Mouse (Mus musculus) kidney, embryonic 16.5 days (tissue): ENCODE results near the gene Wnt3. TPM values are rescaled to one million over a fixed set of nuclear protein-coding genes. Genes with fewer than 3 reads are reported as not detected.

Experiments
- ATAC-seq: fragments of 200-750 bp; cut with Nextera tagmentation; 2 replicates; pipeline ENCODE4 v1.8.0; 2017; ENCODE audit warnings: moderate TSS enrichment; ENCODE audit not compliant: low FRiP score, low TSS enrichment
- H3K27ac ChIP-seq: fragments of 300-500 bp; sonication (generic); 2 replicates; pipeline ENCODE4 v1.5.1; 2014; ENCODE audit warnings: low read length
- H3K27me3 ChIP-seq: fragments of 300-500 bp; sonication (generic); 2 replicates; pipeline ENCODE4 v1.6.1; 2014; ENCODE audit warnings: low read length, control low read depth, mixed read lengths; ENCODE audit not compliant: insufficient read depth
- H3K36me3 ChIP-seq: fragments of 300-500 bp; sonication (generic); 2 replicates; pipeline ENCODE4 v1.6.1; 2014; ENCODE audit warnings: low read length, control low read depth, mixed read lengths; ENCODE audit not compliant: insufficient read depth
- H3K4me1 ChIP-seq: fragments of 300-500 bp; sonication (generic); 2 replicates; pipeline ENCODE4 v1.6.1; 2014; ENCODE audit warnings: low read length, control low read depth, mixed read lengths; ENCODE audit not compliant: insufficient read depth
- H3K4me2 ChIP-seq: fragments of 300-500 bp; sonication (generic); replicated peaks from 2 replicates; pipeline ENCODE4 v1.6.1; 2014; ENCODE audit warnings: low read depth, low read length
- H3K4me3 ChIP-seq: fragments of 300-500 bp; sonication (generic); 2 replicates; pipeline ENCODE4 v1.5.1; 2014; ENCODE audit warnings: mild to moderate bottlenecking, low read length
- H3K9ac ChIP-seq: fragments of 300-500 bp; sonication (generic); replicated peaks from 2 replicates; pipeline ENCODE4 v1.6.1; 2014; ENCODE audit warnings: low read length
- H3K9me3 ChIP-seq: fragments of 300-500 bp; sonication (generic); 2 replicates; pipeline ENCODE4 v1.6.1; 2016; ENCODE audit warnings: low read length, control low read depth
- WGBS: fragments of 180-500 bp; shearing (Covaris S2); extraction: QIAGEN DNeasy Blood & Tissue Kit; methylation state at CpG from one replicate; pipeline ENCODE4 v1.1.7; 2014; 5-methylcytosine and 5-hydroxymethylcytosine counted together
- polyA plus RNA-seq: library from polyadenylated mRNA; unstranded; fragments of >200 nt; fragmentation: Nextera tagmentation; extraction: Ambion mirVana; gene quantifications from 2 replicates; pipeline ENCODE4 v1.2.1, GENCODE M21; 2015

Wnt3 gene
- polyA plus RNA-seq, 1 experiment from 2014 or later, result not detected

DNA sequence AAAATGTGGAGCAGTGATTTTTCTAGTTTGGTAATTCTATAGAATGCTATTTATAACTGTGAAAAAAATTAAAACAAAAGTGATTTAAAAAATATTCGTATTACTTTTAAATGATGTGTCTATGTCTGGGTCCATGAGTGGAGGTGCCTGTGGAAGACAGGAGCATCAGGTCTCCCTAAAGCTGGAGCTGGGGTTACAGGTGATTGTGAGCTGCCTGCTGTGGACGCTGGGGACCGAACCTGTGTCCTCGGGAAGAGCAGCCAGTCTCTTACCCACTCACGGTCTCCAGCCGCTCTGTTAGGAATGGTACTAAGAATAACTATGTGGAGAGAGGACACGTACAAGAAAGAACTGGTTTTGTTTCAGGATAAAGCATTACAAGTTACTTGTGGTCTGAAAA, 82.7 kb downstream of the Wnt3 start:
- WGBS, result 93% methylated on average over 7 of the region's 7 CpGs
- H3K4me3 ChIP-seq, result no peak overlapping the region
- no peaks in the 10 kb centered on the region for H3K36me3 ChIP-seq
- ATAC-seq, result no peak
- H3K9ac ChIP-seq, result no peak overlapping the region
- 0 out of 2 replicates have a peak, but pooled peaks cover 5% of the 10 kb centered on the region for H3K4me1 ChIP-seq
- H3K27ac ChIP-seq, result no peak overlapping the region
- H3K4me2 ChIP-seq, result no peak overlapping the region
- H3K27me3 ChIP-seq, result no peaks in the 10 kb centered on the region
- no peaks in the 10 kb centered on the region for H3K9me3 ChIP-seq

GRCm38 (mm10) chr11:103858760-103859159, 84.8 kb downstream of the Wnt3 start:
- no peaks in the 10 kb centered on the region for H3K9me3 ChIP-seq
- no peak for ATAC-seq

DNA sequence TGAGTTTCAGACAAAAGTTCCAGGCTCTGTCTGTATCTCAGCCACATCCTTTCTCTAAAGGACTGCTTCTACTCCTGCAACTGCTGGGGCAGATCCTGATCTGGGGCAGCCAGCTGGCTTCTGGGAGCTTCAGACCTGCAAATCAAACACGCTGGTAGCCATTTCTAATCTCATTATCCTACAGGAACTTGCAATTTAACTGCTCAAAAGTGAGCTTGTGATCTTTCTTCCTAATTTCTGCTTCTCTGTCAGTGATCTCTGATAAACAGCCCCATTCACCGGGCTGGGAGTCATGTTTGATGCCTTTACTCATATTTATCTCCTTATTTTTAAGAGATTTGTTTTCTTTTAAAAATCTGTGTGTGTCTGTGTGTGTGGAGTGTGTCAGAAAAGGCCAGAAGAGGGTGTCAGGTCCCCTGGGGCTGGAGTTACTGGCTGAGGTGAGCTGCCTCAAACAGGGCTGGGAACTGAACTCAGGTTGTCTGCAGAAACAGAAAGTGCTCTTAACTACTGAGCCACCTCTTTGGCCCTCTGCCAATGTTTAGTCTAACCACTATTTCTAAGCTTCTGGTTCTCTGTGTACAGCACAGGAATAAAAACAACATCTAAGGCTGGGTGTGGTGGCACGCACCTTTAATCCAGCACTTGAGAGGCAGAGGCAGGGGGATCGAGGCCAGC, 86.1 kb downstream of the Wnt3 start:
- no peak for ATAC-seq
- 85% methylated on average over 4 of the region's 4 CpGs for WGBS
- H3K4me2 ChIP-seq, result no peak overlapping the region
- no peaks in the 10 kb centered on the region for H3K4me1 ChIP-seq
- H3K4me3 ChIP-seq, result no peak overlapping the region
- H3K9ac ChIP-seq, result no peak overlapping the region
- 0 out of 2 replicates have a peak, but pooled peaks cover 4% of the 10 kb centered on the region for H3K36me3 ChIP-seq
- H3K27ac ChIP-seq, result no peak overlapping the region
- H3K27me3 ChIP-seq, result no peaks in the 10 kb centered on the region
- no peaks in the 10 kb centered on the region for H3K9me3 ChIP-seq

More at GRCm38 (mm10) chr11:103858760-103859159, 84.8 kb downstream of the Wnt3 start:
- no peak overlapping the region for H3K4me2 ChIP-seq
- WGBS, result 65% methylated on average over 5 of the region's 5 CpGs
- no peak overlapping the region for H3K27ac ChIP-seq
- no peak overlapping the region for H3K9ac ChIP-seq
- H3K27me3 ChIP-seq, result no peaks in the 10 kb centered on the region
- 0 out of 2 replicates have a peak, but pooled peaks cover 1% of the 10 kb centered on the region for H3K4me1 ChIP-seq
- H3K4me3 ChIP-seq, result no peak overlapping the region
- H3K36me3 ChIP-seq, result 0 out of 2 replicates have a peak, but pooled peaks cover 4% of the 10 kb centered on the region

DNA sequence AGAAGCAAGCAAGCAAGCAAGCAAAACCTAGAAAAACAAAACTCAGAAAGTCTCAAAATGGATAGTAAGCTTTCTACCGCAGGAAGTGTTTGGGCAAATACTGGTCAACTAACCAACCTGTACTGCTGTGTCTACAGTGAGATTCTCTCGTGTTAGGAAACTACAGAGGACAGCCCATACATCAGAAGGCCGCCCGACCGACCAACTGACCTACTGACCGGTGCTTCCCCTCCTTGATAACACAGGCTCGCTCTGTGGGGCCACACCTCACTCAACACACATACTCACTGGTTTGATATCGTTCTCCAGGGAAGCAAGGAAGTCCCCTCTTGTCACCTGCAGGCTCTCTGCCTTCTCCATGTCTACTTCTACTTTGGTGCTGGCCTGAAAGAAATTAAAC, 89.0 kb downstream of the Wnt3 start:
- H3K4me3 ChIP-seq, result no peak overlapping the region
- no peaks in the 10 kb centered on the region for H3K9me3 ChIP-seq
- H3K27ac ChIP-seq, result no peak overlapping the region
- 0 out of 2 replicates have a peak, but pooled peaks cover 4% of the 10 kb centered on the region for H3K36me3 ChIP-seq
- H3K27me3 ChIP-seq, result no peaks in the 10 kb centered on the region
- H3K4me1 ChIP-seq, result no peaks in the 10 kb centered on the region
- no peak for ATAC-seq
- no peak overlapping the region for H3K4me2 ChIP-seq
- no peak overlapping the region for H3K9ac ChIP-seq
- 75% methylated on average over 8 of the region's 8 CpGs for WGBS

DNA sequence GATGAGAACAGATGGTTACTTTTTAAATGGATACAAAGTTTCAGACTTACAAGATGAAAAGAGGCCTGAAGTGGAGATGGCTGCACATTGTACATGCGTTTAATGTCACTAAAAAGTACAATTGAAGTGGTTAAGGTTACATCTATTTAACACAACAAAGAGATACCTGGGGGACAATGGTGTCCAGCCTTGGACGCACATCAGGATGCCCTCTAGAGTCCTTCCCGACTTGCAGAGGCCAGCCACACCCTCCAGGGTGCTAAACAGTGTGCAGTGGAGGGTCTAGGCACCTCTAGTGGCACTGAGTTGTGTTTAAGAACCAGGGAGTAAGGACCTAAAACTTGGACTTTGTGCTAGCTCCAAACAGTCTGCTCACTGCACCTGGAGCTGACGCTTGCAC, 90.5 kb downstream of the Wnt3 start:
- Histone ChIP-seq H3K9ac (no peak overlapping the region), H3K4me1 (no peaks in the 10 kb centered on the region), H3K9me3 (no peaks in the 10 kb centered on the region), H3K4me3 (no peak overlapping the region), H3K27ac (no peak overlapping the region), H3K4me2 (no peak overlapping the region), H3K36me3 (0 out of 2 replicates have a peak, but pooled peaks cover 4% of the 10 kb centered on the region), H3K27me3 (no peaks in the 10 kb centered on the region)
- ATAC-seq, result no peak
- 90% methylated on average over 4 of the region's 4 CpGs for WGBS

DNA sequence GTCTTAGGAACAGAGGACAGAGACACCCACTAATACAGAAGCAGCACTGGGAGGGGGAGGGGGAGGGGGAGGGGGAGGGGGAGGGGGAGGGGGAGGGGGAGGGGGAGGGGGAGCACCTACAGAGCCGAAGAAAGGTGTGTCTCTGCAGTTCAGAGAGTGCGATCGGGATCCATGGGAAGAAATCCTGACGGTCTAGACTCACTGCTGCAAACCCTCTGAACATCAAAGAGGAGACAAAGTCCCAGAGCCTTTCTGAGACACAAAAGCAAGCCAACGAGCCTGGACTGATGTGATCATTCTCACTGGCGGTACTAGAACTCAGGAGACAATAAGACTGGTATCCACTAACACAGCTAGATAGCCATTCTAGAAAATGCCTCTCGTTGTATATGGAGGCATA, 91.4 kb downstream of the Wnt3 start:
- H3K4me2 ChIP-seq, result no peak overlapping the region
- no peak overlapping the region for H3K27ac ChIP-seq
- WGBS, result 82% methylated on average over 7 of the region's 7 CpGs
- H3K4me3 ChIP-seq, result no peak overlapping the region
- ATAC-seq, result no peak
- 0 out of 2 replicates have a peak, but pooled peaks cover 4% of the 10 kb centered on the region for H3K36me3 ChIP-seq
- H3K9me3 ChIP-seq, result no peaks in the 10 kb centered on the region
- H3K27me3 ChIP-seq, result no peaks in the 10 kb centered on the region
- no peak overlapping the region for H3K9ac ChIP-seq
- H3K4me1 ChIP-seq, result no peaks in the 10 kb centered on the region

Other genes starting within 250 kb of the Wnt3 start
- gene Gm884, start 153.0 kb upstream of the Wnt3 start, polyA plus RNA-seq, result not detected in 2 replicates
- not detected in 2 replicates for gene Lyzl6, start 135.3 kb upstream of the Wnt3 start, polyA plus RNA-seq
- not detected in 2 replicates for gene Rprml, start 124.6 kb upstream of the Wnt3 start, polyA plus RNA-seq
- gene Gosr2, start 76.3 kb upstream of the Wnt3 start, polyA plus RNA-seq, result 91.1 and 92.2 TPM in 2 replicates
- 8.9 and 10.0 TPM in 2 replicates for gene Wnt9b, start 24.3 kb upstream of the Wnt3 start, polyA plus RNA-seq
- gene Nsf, start 179.9 kb downstream of the Wnt3 start, polyA plus RNA-seq, result 47.5 and 54.2 TPM in 2 replicates
- 67.8 and 69.8 TPM in 2 replicates for gene Arf2, start 192.6 kb downstream of the Wnt3 start, polyA plus RNA-seq